Mouse (Mus musculus): ENCODE results near the gene Mpeg1. TPM values are rescaled to one million over a fixed set of nuclear protein-coding genes. Genes with fewer than 3 reads are reported as not detected.

The Mpeg1 gene
- polyA plus RNA-seq, 1 experiment = 3.6 TPM

GRCm38 (mm10) chr19:12502756-12503155, 42.2 kb downstream of the Mpeg1 start:
- DNase-seq = no peak
- H3K4me3 ChIP-seq (replicated peaks; ENCODE audit: insufficient read depth, low read depth, low read length) = no peak overlapping the region
- TF ChIP-seq CTCF (IDR thresholded peaks at IDR 0.05; ENCODE audit: borderline replicate concordance, insufficient read depth, low read depth, low read length) (no peak), POLR2A (IDR thresholded peaks at IDR 0.05; ENCODE audit: borderline replicate concordance, insufficient read depth, low read length) (no peak)
- no peak overlapping the region for H3K27ac ChIP-seq (ENCODE audit: insufficient read depth, low read length)
- H3K27me3 ChIP-seq (ENCODE audit: control insufficient read depth, insufficient read depth, low read length) = no peaks in the 10 kb centered on the region
- no peaks in the 10 kb centered on the region for H3K4me1 ChIP-seq (ENCODE audit: control insufficient read depth, insufficient read depth, low read length)
- 92% methylated on average over 7 of the region's 7 CpGs for WGBS

DNA sequence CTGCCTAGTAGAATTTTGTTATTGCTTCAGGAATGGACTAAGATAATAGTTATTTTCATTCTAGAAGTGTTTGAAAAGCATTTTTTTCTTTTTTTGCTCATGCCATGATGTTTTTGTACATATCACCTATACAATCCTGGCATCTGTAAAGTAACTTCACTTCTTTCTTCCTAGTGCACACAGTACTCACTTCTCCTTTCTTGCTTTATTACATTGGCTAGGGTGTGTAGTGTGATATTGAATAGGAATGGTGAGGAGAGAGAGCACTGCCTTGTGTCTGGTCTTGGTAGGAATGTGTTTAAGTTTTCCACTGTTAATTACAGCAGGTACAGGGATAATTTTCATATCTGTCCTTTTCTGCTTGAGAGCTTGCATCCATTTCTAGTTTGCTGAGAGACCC, 54.0 kb downstream of the Mpeg1 start:
- TF ChIP-seq CTCF (IDR thresholded peaks at IDR 0.05; ENCODE audit: borderline replicate concordance, insufficient read depth, low read depth, low read length) (no peak), POLR2A (IDR thresholded peaks at IDR 0.05; ENCODE audit: borderline replicate concordance, insufficient read depth, low read length) (no peak)
- Histone ChIP-seq H3K27ac (ENCODE audit: insufficient read depth, low read length) (no peak overlapping the region), H3K27me3 (ENCODE audit: control insufficient read depth, insufficient read depth, low read length) (no peaks in the 10 kb centered on the region), H3K4me3 (replicated peaks; ENCODE audit: insufficient read depth, low read depth, low read length) (no peak overlapping the region), H3K4me1 (ENCODE audit: control insufficient read depth, insufficient read depth, low read length) (no peaks in the 10 kb centered on the region)
- no peak for DNase-seq

Other genes starting within 250 kb of the Mpeg1 start
- gene Olfr1432, start 228.2 kb upstream of the Mpeg1 start, polyA plus RNA-seq (2012; rRNA removed) = not detected in 2 replicates
- not detected in 2 replicates for gene Olfr262, start 219.1 kb upstream of the Mpeg1 start, polyA plus RNA-seq (2012; rRNA removed)
- gene Olfr235, start 199.7 kb upstream of the Mpeg1 start, polyA plus RNA-seq (2012; rRNA removed) = 0.07 TPM in 1 of 2 replicates, not detected in the other
- not detected in 2 replicates for gene Olfr1434, start 180.9 kb upstream of the Mpeg1 start, polyA plus RNA-seq (2012; rRNA removed)
- gene Olfr1436, start 161.6 kb upstream of the Mpeg1 start, polyA plus RNA-seq (2012; rRNA removed) = not detected in 2 replicates
- gene Olfr1437, start 135.7 kb upstream of the Mpeg1 start, polyA plus RNA-seq (2012; rRNA removed) = not detected in 2 replicates
- gene Olfr1438-ps1, start 124.9 kb upstream of the Mpeg1 start, polyA plus RNA-seq (2012; rRNA removed) = not detected in 2 replicates
- not detected in 2 replicates for gene Olfr1440, start 73.5 kb upstream of the Mpeg1 start, polyA plus RNA-seq (2012; rRNA removed)
- not detected in 2 replicates for gene Olfr1441, start 43.3 kb upstream of the Mpeg1 start, polyA plus RNA-seq (2012; rRNA removed)
- gene Pfpl, start 32.9 kb upstream of the Mpeg1 start, polyA plus RNA-seq (2012; rRNA removed) = not detected in 2 replicates
- gene Dtx4, start 40.7 kb downstream of the Mpeg1 start, polyA plus RNA-seq (2012; rRNA removed) = 11.4 and 11.5 TPM in 2 replicates
- 0.46 and 0.65 TPM in 2 replicates for gene Fam111a, start 85.0 kb downstream of the Mpeg1 start, polyA plus RNA-seq (2012; rRNA removed)
- 0.16 and 0.35 TPM in 2 replicates for gene Gm4952, start 139.2 kb downstream of the Mpeg1 start, polyA plus RNA-seq (2012; rRNA removed)
- gene Glyat, start 172.5 kb downstream of the Mpeg1 start, polyA plus RNA-seq (2012; rRNA removed) = 0.46 and 0.70 TPM in 2 replicates
- gene Olfr1442, start 209.7 kb downstream of the Mpeg1 start, polyA plus RNA-seq (2012; rRNA removed) = not detected in 2 replicates
- gene Olfr1443, start 217.3 kb downstream of the Mpeg1 start, polyA plus RNA-seq (2012; rRNA removed) = not detected in 2 replicates
- not detected in 2 replicates for gene Keg1, start 235.0 kb downstream of the Mpeg1 start, polyA plus RNA-seq (2012; rRNA removed)

Measured in cerebellum, adult 2 months (tissue).